Mouse (Mus musculus): ENCODE data around the gene Cep126.

DNA sequence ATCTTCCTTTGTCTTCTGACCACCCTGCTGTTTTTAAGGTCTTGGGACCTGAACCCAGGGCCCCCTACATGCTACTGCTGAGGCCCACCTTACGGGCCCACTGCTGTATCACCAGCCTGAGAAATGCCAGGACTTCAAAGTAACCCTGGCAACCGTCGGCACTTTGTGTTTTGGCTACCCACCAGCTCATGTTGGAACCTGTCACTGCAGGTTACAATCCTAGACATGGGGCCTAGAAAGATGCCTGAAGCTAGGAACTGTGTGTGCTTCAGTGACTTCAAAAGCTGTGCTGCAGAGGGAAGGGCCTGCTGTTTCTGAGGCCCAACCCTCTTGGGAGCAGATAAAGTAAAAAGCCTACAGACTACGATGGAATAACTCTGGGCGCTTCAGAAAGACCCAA is 101.2 kb downstream of the Cep126 start:
- TF ChIP-seq CTCF (IDR thresholded peaks at IDR 0.05; ENCODE audit: control insufficient read depth, insufficient read depth, insufficient replicate concordance, low read depth, low read length) (no peak), POLR2A (IDR thresholded peaks at IDR 0.05; ENCODE audit: control insufficient read depth, low read depth, low read length) (no peak)
